Mouse (Mus musculus) hindbrain, postnatal 0 days (tissue): ENCODE results near the gene Gpr37l1. TPM values are rescaled to one million over a fixed set of nuclear protein-coding genes. Genes with fewer than 3 reads are reported as not detected.

Source experiments
- ATAC-seq: fragments of 200-750 bp; cut with Nextera tagmentation; 2 replicates; pipeline ENCODE4 v1.8.0; 2017; ENCODE audit warnings: mild to moderate bottlenecking, moderate TSS enrichment, moderate library complexity
- DNase-seq: peaks from one replicate; pipeline ENCODE4 v3.0.0-alpha.2; 2015; ENCODE audit warnings: low spot score
- H3K27ac ChIP-seq: fragments of 300-500 bp; sonication (generic); 2 replicates; pipeline ENCODE4 v1.5.1; 2014; ENCODE audit warnings: mild to moderate bottlenecking
- H3K27me3 ChIP-seq: fragments of 300-500 bp; sonication (generic); 2 replicates; pipeline ENCODE4 v1.6.1; 2014; ENCODE audit warnings: low read length, mixed read lengths; ENCODE audit not compliant: insufficient read depth
- H3K36me3 ChIP-seq: fragments of 300-500 bp; sonication (generic); 2 replicates; pipeline ENCODE4 v1.6.1; 2014; ENCODE audit warnings: low read length, mixed read lengths; ENCODE audit not compliant: insufficient read depth
- H3K4me1 ChIP-seq: fragments of 300-500 bp; sonication (generic); 2 replicates; pipeline ENCODE4 v1.6.1; 2014; ENCODE audit warnings: antibody characterized with exemption, low read length, mixed read lengths; ENCODE audit not compliant: insufficient read depth
- H3K4me2 ChIP-seq: fragments of 300-500 bp; sonication (generic); 2 replicates; pipeline ENCODE4 v1.6.1; 2014; ENCODE audit warnings: low read depth, mild to moderate bottlenecking, low read length, moderate library complexity, mixed read lengths
- H3K4me3 ChIP-seq: fragments of 300-500 bp; sonication (generic); 2 replicates; pipeline ENCODE4 v1.5.1; 2014; ENCODE audit warnings: low read length
- H3K9ac ChIP-seq: fragments of 300-500 bp; sonication (generic); replicated peaks from 2 replicates; pipeline ENCODE4 v1.6.1; 2014; ENCODE audit warnings: mild to moderate bottlenecking, low read length, moderate library complexity, mixed read lengths
- H3K9me3 ChIP-seq: fragments of 300-500 bp; sonication (generic); 2 replicates; pipeline ENCODE4 v1.6.1; 2016; ENCODE audit warnings: low read length, mixed read lengths
- CTCF ChIP-seq: IDR thresholded peaks from 2 replicates; pipeline ENCODE4 v1.5.1; 2016; ENCODE audit warnings: antibody characterized with exemption, control low read depth, low read depth
- WGBS: fragments of 180-500 bp; shearing (Covaris S2); extraction: QIAGEN DNeasy Blood & Tissue Kit; methylation state at CpG from one replicate; pipeline ENCODE4 v1.1.7; 2014; 5-methylcytosine and 5-hydroxymethylcytosine counted together
- polyA plus RNA-seq: library from polyadenylated mRNA; unstranded; fragments of >200 nt; fragmentation: Nextera tagmentation; extraction: Ambion mirVana; gene quantifications from 2 replicates; pipeline ENCODE4 v1.2.1, GENCODE M21; 2015
- total RNA-seq: library from RNA; depleted of rRNA; stranded (reverse); fragments of >200 nt; gene quantifications from 2 replicates; pipeline ENCODE4 v1.2.3, GENCODE M21; 2014

The Gpr37l1 gene
- total and polyA plus RNA-seq, 2 experiments from 2014 or later = 24.9 to 66.3 TPM

DNA sequence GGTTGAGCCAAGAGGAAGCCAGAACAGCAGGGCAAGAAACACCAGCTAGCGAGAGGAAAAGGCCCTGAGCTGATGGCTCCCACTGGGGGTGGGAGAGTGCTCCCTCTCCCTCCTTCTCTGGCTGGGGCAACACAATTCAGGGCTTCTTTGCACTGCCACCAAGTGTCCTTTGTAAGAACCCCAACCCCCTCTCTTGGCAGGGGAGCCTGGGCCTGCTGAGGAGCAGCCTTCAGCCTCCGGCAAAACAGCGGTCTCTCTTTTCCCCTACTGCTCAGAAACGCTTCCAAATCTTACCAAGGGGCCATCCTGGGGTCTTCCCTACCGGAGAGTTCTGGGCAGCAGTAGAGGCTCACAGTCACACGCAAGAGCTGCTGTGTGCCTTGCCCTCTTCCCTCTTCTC is 4.8 kb downstream of the Gpr37l1 start:
- Histone ChIP-seq H3K36me3 (no peaks in the 10 kb centered on the region), H3K9me3 (no peaks in the 10 kb centered on the region), H3K4me1 (no peaks in the 10 kb centered on the region), H3K4me3 (no peak overlapping the region), H3K27me3 (no peaks in the 10 kb centered on the region), H3K4me2 (no peak overlapping the region), H3K27ac (peak overlapping the region; percentile 78), H3K9ac (no peak overlapping the region)
- WGBS = 26% methylated on average over 6 of the region's 6 CpGs
- DNase-seq = peak; percentile 75
- no peak; the same call in 1 of the 2 replicates for ATAC-seq
- peak; percentile 20; the same call in 1 of the 2 replicates for TF ChIP-seq CTCF

DNA sequence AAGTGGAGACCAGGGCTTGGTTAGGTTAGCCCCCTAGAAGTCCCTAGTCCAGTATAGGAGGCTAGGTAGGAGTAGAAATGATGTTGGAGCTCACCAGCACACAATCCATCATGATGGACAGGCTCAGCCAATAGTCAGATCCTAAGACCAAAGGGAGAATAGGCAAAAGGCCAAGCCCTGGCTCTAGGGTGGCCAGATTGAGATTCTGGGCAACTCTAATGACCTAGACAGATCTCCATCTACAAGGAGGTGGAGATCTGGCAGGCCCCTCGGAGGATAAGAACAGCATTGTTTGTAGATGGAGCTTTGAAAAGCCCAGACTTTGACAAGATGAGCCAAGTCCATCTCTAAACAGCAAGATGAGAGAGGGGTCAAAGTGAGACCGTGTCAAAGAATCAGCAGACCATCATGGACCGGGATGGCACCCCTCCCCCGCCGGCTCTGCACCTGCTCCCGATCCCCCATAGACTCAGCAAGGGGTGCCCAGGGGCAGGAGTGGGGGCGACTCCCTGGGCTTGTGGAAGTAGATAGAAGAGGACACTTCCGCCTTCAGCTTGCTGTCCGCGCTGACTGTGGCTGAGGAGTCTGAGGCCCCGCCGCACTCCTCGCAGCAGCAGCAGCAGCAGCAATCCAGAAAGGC is 7.0 kb downstream of the Gpr37l1 start:
- DNase-seq = no peak
- WGBS = 82% methylated on average over 13 of the region's 13 CpGs
- H3K4me1 ChIP-seq = no peaks in the 10 kb centered on the region

DNA sequence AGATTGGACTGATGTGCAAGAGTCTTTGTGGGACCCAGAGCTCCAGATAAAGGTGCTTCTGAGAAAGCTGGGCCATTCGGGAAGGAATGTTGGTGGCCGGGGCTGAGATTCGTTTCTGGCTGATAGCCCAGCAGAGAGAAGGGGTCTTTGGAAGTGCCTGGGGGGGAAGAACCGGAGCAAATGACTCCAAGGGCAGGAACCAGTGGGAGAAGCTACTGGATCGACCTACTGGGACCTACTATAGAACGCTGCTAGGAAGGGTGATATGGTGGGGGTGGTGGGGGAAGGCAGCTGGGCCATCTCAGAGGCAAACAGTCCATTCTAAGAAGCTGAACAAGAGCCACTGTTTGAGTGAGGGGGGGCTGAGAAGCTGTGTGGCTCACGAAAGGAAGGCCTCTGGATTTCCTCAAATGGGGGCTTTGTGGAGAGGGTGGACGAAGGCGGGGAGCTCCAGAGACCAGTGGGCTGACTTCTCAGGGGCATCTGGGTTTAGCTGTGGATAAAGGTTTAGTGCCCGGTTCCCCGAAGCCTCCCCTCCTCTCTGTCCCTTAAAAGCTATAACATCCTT is 7.8 kb downstream of the Gpr37l1 start:
- no peaks in the 10 kb centered on the region for H3K4me1 ChIP-seq
- H3K9ac ChIP-seq = no peak overlapping the region
- peaks cover 12% of the 10 kb centered on the region; the same call in 1 of the 2 replicates for H3K36me3 ChIP-seq
- no peaks in the 10 kb centered on the region for H3K9me3 ChIP-seq
- DNase-seq (peak; percentile 50), ATAC-seq (peak; percentile 18; the same call in 1 of the 2 replicates)
- no peak for TF ChIP-seq CTCF
- H3K4me2 ChIP-seq = no peak overlapping the region
- peak overlapping the region; percentile 84 for H3K27ac ChIP-seq
- no peak overlapping the region for H3K4me3 ChIP-seq
- H3K27me3 ChIP-seq = no peaks in the 10 kb centered on the region
- 50% methylated on average over 11 of the region's 11 CpGs for WGBS

More for the DNA sequence above, 7.0 kb downstream of the Gpr37l1 start:
- H3K27ac ChIP-seq = peak overlapping the region; percentile 84
- ATAC-seq = no peak
- no peak overlapping the region for H3K4me2 ChIP-seq
- no peaks in the 10 kb centered on the region for H3K27me3 ChIP-seq
- no peaks in the 10 kb centered on the region for H3K9me3 ChIP-seq
- no peak for TF ChIP-seq CTCF
- H3K36me3 ChIP-seq = peaks cover 8% of the 10 kb centered on the region; the same call in 1 of the 2 replicates
- H3K9ac ChIP-seq = no peak overlapping the region
- H3K4me3 ChIP-seq = no peak overlapping the region

DNA sequence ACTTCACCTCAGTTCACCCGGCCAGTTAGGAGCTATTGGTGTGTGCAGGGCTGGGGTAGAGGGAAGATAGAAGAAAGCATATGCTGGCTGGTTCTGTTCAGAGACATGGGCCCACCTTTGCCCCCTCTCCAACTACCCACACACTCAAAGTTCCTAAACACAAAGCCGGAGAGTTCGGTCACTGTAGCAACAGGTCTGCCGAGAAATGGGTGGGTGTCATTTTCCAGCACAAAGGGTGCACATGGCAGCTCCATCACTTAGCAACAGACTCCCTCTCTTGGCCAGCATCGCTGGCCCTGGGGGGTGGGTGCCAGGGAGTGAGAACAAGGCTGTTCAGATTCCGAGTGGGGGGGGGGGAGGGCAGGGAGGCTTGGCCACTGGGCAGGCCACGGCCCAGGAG is 8.4 kb downstream of the Gpr37l1 start:
- no peak for TF ChIP-seq CTCF
- peak overlapping the region; percentile 84 for H3K27ac ChIP-seq
- peak; percentile 86 for DNase-seq
- no peak overlapping the region for H3K4me2 ChIP-seq
- H3K4me1 ChIP-seq = no peaks in the 10 kb centered on the region
- 16% methylated on average over 7 of the region's 7 CpGs for WGBS
- no peak overlapping the region for H3K4me3 ChIP-seq
- peaks cover 12% of the 10 kb centered on the region; the same call in 1 of the 2 replicates for H3K36me3 ChIP-seq
- no peaks in the 10 kb centered on the region for H3K9me3 ChIP-seq
- ATAC-seq = peak; percentile 70
- H3K27me3 ChIP-seq = no peaks in the 10 kb centered on the region
- no peak overlapping the region for H3K9ac ChIP-seq

DNA sequence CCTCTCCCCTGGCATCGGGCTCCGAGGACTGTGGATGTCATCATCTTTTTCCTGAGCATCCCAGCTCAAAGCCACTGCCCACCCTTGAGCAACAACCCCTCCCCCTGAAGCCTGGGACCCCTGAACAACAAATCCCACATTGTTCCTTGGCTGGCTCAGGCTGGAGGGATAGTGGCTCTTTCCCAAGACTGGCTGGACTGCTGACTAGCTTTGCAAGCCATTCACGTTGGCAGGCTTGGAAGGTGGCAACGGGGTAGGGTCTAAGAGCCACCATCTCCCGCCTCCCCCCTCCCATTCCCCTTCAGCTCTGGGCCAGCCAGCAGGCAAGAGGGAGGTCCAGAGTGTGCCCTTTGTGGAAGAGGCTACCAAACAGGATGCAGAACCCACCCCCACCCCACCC is 8.8 kb downstream of the Gpr37l1 start:
- Histone ChIP-seq H3K4me3 (no peak overlapping the region), H3K9ac (no peak overlapping the region), H3K27ac (peak overlapping the region; percentile 84), H3K4me1 (no peaks in the 10 kb centered on the region), H3K27me3 (no peaks in the 10 kb centered on the region), H3K4me2 (no peak overlapping the region), H3K9me3 (no peaks in the 10 kb centered on the region), H3K36me3 (peaks cover 12% of the 10 kb centered on the region; the same call in 1 of the 2 replicates)
- ATAC-seq (peak; percentile 90), DNase-seq (peak; percentile 89)
- TF ChIP-seq CTCF = no peak
- WGBS = 18% methylated on average over 5 of the region's 5 CpGs

DNA sequence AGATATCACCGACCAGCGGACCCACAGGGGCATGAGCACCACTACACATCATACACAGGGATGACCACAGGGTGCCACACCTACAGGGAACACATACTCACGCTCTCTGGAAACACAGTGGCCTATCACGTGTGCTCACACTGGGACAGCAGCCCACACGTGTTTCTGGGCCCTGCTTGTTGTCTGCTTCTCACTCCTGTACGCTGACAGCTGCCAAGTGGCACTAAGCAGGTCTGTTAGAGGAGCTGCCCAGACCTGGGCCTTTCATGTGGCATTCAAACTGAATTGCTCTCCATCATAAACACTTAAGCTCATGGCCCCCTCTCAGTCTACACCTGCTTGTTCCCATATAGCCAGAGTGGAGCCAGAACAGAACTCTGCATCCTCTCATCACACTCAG is 11.2 kb downstream of the Gpr37l1 start:
- Histone ChIP-seq H3K4me1 (no peaks in the 10 kb centered on the region), H3K9me3 (no peaks in the 10 kb centered on the region), H3K4me2 (no peak overlapping the region), H3K27ac (peak overlapping the region; percentile 65; the same call in 1 of the 2 replicates), H3K4me3 (no peak overlapping the region), H3K36me3 (peaks cover 13% of the 10 kb centered on the region; the same call in 1 of the 2 replicates), H3K9ac (no peak overlapping the region), H3K27me3 (no peaks in the 10 kb centered on the region)
- TF ChIP-seq CTCF = no peak
- ATAC-seq (no peak), DNase-seq (no peak)
- WGBS = 69% methylated on average over 6 of the region's 6 CpGs
